ENCODE assay signal across 8 mouse cellular contexts in the genomic region with DNA sequence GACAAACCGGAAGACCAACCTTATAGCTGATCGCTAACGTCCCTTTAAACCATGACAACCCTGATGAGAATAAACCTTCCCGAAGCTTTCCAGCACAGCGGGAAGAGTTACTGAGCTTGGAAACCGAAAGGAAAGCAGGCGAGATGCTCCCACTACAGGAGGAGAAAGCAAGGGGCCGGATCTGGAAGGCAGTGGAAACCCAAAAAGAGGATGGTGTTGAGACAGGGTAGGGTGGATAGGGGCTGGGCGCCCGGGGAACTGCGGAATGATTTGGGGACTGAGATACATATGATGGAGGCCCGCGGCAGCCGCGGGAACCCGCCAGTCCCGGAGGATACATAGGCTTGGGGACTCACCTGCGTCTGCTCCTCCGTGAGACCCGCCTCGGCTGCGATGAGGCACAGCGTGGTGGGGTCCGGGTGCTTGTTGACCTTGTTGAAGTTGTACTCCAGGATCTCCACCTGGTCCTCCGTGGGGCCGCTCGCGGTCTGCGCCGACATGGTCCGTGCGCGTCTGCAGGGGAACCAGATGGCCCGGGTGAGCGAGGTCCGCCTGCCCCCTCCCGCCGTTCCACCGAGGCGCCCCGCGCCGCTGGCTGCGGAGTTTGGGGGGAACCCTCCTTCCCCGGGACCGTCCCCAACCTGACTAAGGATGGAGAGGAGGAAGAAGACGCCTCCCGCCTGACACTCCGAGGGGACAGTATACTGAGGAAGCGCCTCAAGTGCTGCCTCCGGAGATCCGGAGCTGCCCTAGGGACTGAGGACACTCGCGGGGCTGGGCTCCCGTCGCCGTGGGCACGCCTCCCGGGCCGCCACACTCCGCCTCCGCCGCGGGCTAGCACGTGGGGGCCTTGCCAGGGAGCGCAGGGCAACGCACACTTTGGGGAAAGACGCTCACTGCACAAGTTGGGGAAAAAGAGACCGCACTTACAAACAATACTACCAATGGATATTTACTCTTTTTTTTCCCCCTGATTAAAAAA. TPM values are rescaled to one million over a fixed set of nuclear protein-coding genes. Genes with fewer than 3 reads are reported as not detected.
DNase-seq lines count a peak whose midpoint lies in the region; ATAC-seq lines count a peak whose summit lies in the region.

No protein-coding gene starts in this region.

- H3K9me3 ChIP-seq in embryonic facial prominence, embryonic 14.5 days (ENCODE audit: control insufficient read depth, low read length) = no peaks in the 10 kb centered on the region
- H3K9me3 ChIP-seq in heart, embryonic 10.5 days = no peaks in the 10 kb centered on the region
- no peaks in the 10 kb centered on the region for H3K9me3 ChIP-seq in liver, embryonic 11.5 days (ENCODE audit: control insufficient read depth, low read length)

- H3K27me3 ChIP-seq in embryonic facial prominence, embryonic 14.5 days (replicated peaks; ENCODE audit: control insufficient read depth, insufficient read depth, low read length) = 0 out of 2 replicates have a peak, but pooled peaks cover 7% of the 10 kb centered on the region
- H3K27me3 ChIP-seq in heart, embryonic 10.5 days (ENCODE audit: insufficient read depth, poor library complexity, severe bottlenecking) = peaks cover 28% of the 10 kb centered on the region
- H3K27me3 ChIP-seq in liver, embryonic 11.5 days (replicated peaks; ENCODE audit: control insufficient read depth, insufficient read depth, low read length) = peaks cover 16% of the 10 kb centered on the region

- WGBS in embryonic facial prominence, embryonic 14.5 days = under 1% methylated on average over 51 of the region's 69 CpGs
- under 1% methylated on average over 69 of the region's 69 CpGs for WGBS in heart, embryonic 10.5 days
- WGBS in liver, embryonic 11.5 days = under 1% methylated on average over 69 of the region's 69 CpGs

- H3K27ac ChIP-seq in embryonic facial prominence, embryonic 14.5 days (replicated peaks; ENCODE audit: low read depth, low read length) = no peak overlapping the region
- H3K27ac ChIP-seq in heart, embryonic 10.5 days = peak overlapping the region; percentile 87
- H3K27ac ChIP-seq in liver, embryonic 11.5 days (ENCODE audit: low read depth, low read length) = no peak overlapping the region

- peak overlapping the region; percentile 96 for H3K4me2 ChIP-seq in embryonic facial prominence, embryonic 14.5 days (ENCODE audit: low read depth, low read length)
- H3K4me2 ChIP-seq in liver, embryonic 11.5 days = peak overlapping the region; percentile 99

- peak overlapping the region; percentile 52 for H3K4me3 ChIP-seq in embryonic facial prominence, embryonic 14.5 days (ENCODE audit: low read depth, low read length)
- peak overlapping the region; percentile 82 for H3K4me3 ChIP-seq in heart, embryonic 10.5 days
- H3K4me3 ChIP-seq in liver, embryonic 11.5 days (ENCODE audit: low read depth, low read length) = peak overlapping the region; percentile 63

- H3K36me3 ChIP-seq in embryonic facial prominence, embryonic 14.5 days (ENCODE audit: control insufficient read depth, insufficient read depth, low read length) = no peaks in the 10 kb centered on the region
- H3K36me3 ChIP-seq in heart, embryonic 10.5 days = peaks cover 17% of the 10 kb centered on the region; the same call in 1 of the 2 replicates
- no peaks in the 10 kb centered on the region for H3K36me3 ChIP-seq in liver, embryonic 11.5 days (ENCODE audit: control insufficient read depth, insufficient read depth, low read length)

- H3K4me1 ChIP-seq in embryonic facial prominence, embryonic 14.5 days (ENCODE audit: control insufficient read depth, insufficient read depth, low read length) = 0 out of 2 replicates have a peak, but pooled peaks cover 3% of the 10 kb centered on the region
- peaks cover 61% of the 10 kb centered on the region for H3K4me1 ChIP-seq in heart, embryonic 10.5 days
- H3K4me1 ChIP-seq in liver, embryonic 11.5 days (replicated peaks; ENCODE audit: control insufficient read depth, insufficient read depth, low read length) = no peaks in the 10 kb centered on the region; the same call in none of the 2 replicates

- ATAC-seq in embryonic facial prominence, embryonic 14.5 days (ENCODE audit: low read depth) = peak; percentile 76
- peak; percentile 73 for ATAC-seq in liver, embryonic 11.5 days (replicated peaks; ENCODE audit: low FRiP score)

- peak; percentile 44 for DNase-seq in layer of hippocampus, adult 11-12 months (ENCODE audit: low spot score)
- no peak for DNase-seq in layer of hippocampus, adult 9-10 months (ENCODE audit: low spot score)
- peak; percentile 59 for DNase-seq in embryonic facial prominence, embryonic 14.5 days (ENCODE audit: low spot score)
- DNase-seq in heart, embryonic 10.5 days (ENCODE audit: low spot score) = peak; percentile 80
- DNase-seq in kidney, adult 9 months = peak; percentile 56
- DNase-seq in liver, embryonic 11.5 days (ENCODE audit: low spot score) = peak; percentile 68
- peak; percentile 45 to 73 for DNase-seq in monocyte, adult 2 months (ENCODE audit: low read depth in 1 of 2, low spot score in 2 of 2)
- DNase-seq in spleen, postnatal 36 days (ENCODE audit: low spot score in 2 of 2) = peak; percentile 71 to 72

- peak overlapping the region; percentile 63 for H3K9ac ChIP-seq in embryonic facial prominence, embryonic 14.5 days (ENCODE audit: low read depth, low read length)
- peak overlapping the region; percentile 51 for H3K9ac ChIP-seq in liver, embryonic 11.5 days (ENCODE audit: low read depth, low read length)

RNA-seq across cellular contexts. Expression of gene Hopx, which starts 20.1 kb away (rescaled TPM):
- 1.6 and 2.8 TPM in 2 replicates for polyA plus RNA-seq in embryonic facial prominence, embryonic 14.5 days (2014; fragmentation: Nextera tagmentation; extraction: Ambion mirVana)
- polyA plus RNA-seq in heart, embryonic 10.5 days (2016; fragmentation: Nextera tagmentation; extraction: Ambion mirVana) = 6.7 and 11.5 TPM in 2 replicates
- 0.15 TPM in 1 of 2 replicates, not detected in the other for polyA plus RNA-seq in liver, embryonic 11.5 days (2014; fragmentation: Nextera tagmentation; extraction: Ambion mirVana)
